Mouse (Mus musculus): ENCODE measurements around the gene Vmn2r3. TPM values are rescaled to one million over a fixed set of nuclear protein-coding genes. Genes with fewer than 3 reads are reported as not detected.
"Not testable (repeated sequence)": the region's sequence is repeated elsewhere in the genome, so short reads cannot be mapped to it uniquely, and the experiment has no call there.

Gene Vmn2r3
- polyA plus RNA-seq, 1 experiment from 2014 or later = not detected

DNA sequence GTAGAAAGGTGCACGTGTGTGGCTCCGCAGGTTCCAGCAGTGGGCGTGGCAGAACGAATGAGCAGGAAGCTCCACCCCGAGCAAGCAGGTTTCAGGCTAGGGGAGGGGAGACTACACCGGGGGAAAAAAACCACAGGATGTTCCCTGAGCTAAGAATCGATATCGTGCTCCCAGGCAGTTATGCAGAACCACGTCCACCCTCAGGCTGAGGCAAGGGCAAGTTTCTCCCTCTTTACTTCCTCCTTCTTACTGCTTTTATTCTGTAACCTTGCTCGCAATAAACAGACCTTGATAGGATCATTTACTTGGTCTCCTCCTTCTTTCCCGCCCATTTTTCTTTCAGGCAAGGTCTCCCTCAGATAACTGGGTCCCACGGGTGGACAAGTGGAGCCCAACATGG is 55.9 kb downstream of the Vmn2r3 start:
- H3K9ac ChIP-seq (replicated peaks; ENCODE audit: low read length); H3K9me3 ChIP-seq (ENCODE audit: low read length); H3K36me3 ChIP-seq (ENCODE audit: insufficient read depth, low read length); H3K27ac ChIP-seq (ENCODE audit: low read length); H3K4me1 ChIP-seq (ENCODE audit: insufficient read depth, low read length); H3K27me3 ChIP-seq (ENCODE audit: insufficient read depth, low read length); ATAC-seq (ENCODE audit: low FRiP score, low TSS enrichment); H3K4me2 ChIP-seq (replicated peaks; ENCODE audit: low read depth, low read length); H3K4me3 ChIP-seq (ENCODE audit: low read length): not testable (repeated sequence)
- 91% methylated on average over 8 of the region's 12 CpGs for WGBS

GRCm38 (mm10) chr3:64227243-64227642 is 62.3 kb downstream of the Vmn2r3 start:
- ATAC-seq (ENCODE audit: low FRiP score, low TSS enrichment) = no peak
- no peaks in the 10 kb centered on the region for H3K4me1 ChIP-seq (ENCODE audit: insufficient read depth, low read length)
- H3K36me3 ChIP-seq (ENCODE audit: insufficient read depth, low read length) = no peaks in the 10 kb centered on the region
- H3K9me3 ChIP-seq (ENCODE audit: low read length) = no peaks in the 10 kb centered on the region
- 57% methylated on average over 2 of the region's 2 CpGs for WGBS
- H3K27ac ChIP-seq (ENCODE audit: low read length) = no peak overlapping the region
- H3K4me3 ChIP-seq (ENCODE audit: low read length) = no peak overlapping the region
- H3K27me3 ChIP-seq (ENCODE audit: insufficient read depth, low read length) = no peaks in the 10 kb centered on the region
- no peak overlapping the region for H3K9ac ChIP-seq (replicated peaks; ENCODE audit: low read length)
- no peak overlapping the region for H3K4me2 ChIP-seq (replicated peaks; ENCODE audit: low read depth, low read length)

Other genes starting within 250 kb of the Vmn2r3 start
- gene Vmn2r1, start 208.2 kb downstream of the Vmn2r3 start, polyA plus RNA-seq (2015; fragmentation: Nextera tagmentation; extraction: Ambion mirVana) = 0.08 TPM in 1 of 2 replicates, not detected in the other
- not detected in 2 replicates for gene Vmn2r2, start 147.8 kb downstream of the Vmn2r3 start, polyA plus RNA-seq (2015; fragmentation: Nextera tagmentation; extraction: Ambion mirVana)
- gene Vmn2r4, start 125.7 kb upstream of the Vmn2r3 start, polyA plus RNA-seq (2015; fragmentation: Nextera tagmentation; extraction: Ambion mirVana) = not detected in 2 replicates
- not detected in 2 replicates for gene Vmn2r5, start 220.1 kb upstream of the Vmn2r3 start, polyA plus RNA-seq (2015; fragmentation: Nextera tagmentation; extraction: Ambion mirVana)

Data from kidney, embryonic 16.5 days (tissue).